Mouse (Mus musculus) right cerebral cortex, postnatal 10 days (tissue): ENCODE measurements at regions not wholly inside any gene's neighbourhood (a gene's known extent, or its start where the extent isn't known, plus 50 kb on each side); places are given as distances from the start of the nearest gene placed in this dataset.

Experiments used
- DNase-seq, 2 experiments: peaks; one replicate each; pipeline ENCODE4 v3.0.0; 2021; ENCODE audit warnings: low spot score in 2 of 2

DNA sequence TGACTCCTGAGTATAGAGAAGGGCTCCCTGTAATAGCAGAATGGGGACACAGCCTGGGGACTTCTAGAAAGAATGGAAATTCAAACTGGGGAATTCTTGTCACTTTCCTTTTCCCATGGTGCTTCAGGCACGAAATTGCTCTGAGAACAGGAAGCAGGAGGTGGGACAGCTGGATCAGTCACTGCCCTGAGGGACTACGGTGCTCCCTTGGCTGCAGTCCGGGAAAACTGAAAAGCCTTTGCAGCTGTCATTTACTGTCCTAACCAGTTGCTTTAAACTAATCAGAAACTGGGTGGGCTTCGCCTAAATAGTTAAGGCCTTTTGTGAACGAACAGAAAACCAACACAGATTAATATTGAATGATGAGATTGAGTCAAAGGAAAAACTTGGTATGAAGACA is 237.9 kb downstream of the Cbln4 start:
- DNase-seq, result no peak

- DNase-seq, result peak; percentile 36 to 37
Observed at GRCm38 (mm10) chr2:171800511-171801268, 242.6 kb downstream of the Cbln4 start.

DNA sequence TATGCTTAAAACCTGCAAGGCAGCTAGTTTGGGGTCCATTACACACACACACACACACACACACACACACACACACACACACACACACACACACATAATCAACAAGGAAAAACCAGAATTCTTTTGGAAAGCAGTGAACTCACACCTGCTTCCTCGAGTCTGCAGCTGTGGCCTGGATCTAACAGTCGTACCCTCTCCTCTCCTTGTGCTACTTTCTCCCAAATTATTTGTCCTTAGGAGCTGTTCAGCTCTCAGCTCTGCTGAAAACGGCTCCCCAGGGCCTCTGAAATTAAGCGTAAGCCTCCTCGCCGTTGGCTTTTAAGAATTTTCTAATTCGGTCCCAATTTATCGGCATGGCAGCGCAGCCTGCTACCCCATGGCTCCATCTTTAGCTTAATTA is 243.9 kb downstream of the Cbln4 start:
- no peak for DNase-seq

DNA sequence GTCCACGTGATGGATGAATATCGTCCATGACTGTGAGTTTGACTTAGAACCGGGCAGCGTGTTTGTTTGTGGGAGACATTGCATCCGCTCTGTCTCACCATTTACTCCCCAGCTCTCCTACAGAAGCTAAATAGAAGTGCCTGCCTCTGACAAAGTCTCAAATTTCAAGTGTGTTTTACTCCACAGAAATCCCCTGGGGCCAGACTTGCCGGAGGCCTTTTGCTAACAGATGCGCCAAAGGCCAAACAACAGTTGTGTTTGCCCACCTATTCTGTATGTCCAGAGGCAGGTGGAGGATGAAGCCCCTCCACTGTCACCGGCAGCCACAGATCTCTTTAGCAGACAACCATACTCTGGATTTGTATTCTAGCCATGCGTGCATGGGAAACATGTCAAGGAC is 252.6 kb downstream of the Cbln4 start:
- no peak for DNase-seq

DNA sequence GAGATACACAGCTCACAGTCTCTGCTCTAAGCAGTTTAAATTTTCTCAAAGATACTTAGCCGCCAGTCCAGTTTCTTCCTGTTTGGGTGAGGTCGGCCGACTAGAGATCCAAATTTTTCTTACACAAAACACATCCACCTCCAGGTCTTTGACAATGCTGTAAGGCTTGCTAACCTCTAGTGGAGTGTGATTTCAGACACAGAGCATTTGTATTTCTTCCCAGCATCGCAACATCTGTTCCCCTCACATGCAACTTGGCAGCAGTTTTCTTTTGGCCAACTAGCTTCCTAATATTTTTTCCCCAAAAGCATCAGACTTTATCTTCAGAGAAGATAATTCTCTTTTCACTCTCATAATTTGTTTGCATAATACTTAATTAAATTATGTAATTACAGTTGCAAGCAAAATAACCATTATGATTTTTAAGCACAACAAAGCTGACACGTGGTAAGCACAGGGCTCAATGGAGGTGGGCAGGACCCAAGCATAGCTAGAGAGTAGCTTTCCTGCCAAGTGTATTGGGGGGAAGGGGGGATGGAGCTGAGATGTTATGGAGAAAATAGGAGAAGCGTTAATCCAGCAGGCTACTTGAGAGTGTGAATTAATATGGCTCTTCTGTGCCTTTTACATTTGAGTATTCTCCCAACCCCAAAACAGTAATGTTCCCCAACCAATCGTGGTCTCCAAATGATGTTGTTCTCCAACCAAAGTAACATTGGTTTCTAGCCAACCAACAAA is 276.9 kb downstream of the Cbln4 start:
- no peak for DNase-seq

DNA sequence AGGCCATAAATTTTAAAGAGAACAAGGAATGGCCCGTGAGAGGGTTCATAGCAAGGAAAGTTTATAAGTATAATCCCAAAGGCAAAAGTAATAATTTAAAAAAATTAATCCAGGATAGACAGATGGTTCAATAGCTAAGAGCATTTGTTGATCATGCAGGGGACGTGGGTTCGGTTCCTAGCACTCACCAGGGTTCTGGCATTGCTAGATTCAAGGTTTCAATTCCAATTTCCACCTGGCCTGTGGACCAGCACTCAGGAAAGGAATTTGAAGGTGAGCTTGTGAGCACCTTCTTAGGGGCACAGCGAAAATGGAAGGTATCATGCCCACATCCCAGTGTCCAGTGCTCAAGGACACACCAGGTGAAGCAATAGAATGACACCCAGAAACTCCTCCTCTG is 278.2 kb downstream of the Cbln4 start:
- DNase-seq, result no peak

DNA sequence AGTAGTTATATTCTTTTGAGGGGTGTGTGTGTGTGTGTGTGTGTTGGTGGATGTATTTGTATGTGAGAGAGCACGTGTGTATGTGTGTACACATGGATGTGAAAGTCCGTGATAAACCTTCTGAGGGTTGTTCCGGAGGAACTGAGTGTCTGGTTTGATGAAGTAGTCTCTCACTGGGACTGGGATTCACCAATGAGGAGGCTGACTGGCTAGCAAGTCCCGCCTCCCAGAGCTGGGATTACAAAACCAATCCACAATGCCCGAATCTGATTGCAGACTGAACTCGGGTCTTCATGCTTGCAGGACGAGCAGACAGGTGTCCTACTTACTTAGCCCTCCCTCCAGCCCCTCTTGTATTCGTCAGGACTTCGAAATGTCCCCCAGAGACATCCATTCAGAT is 289.8 kb downstream of the Cbln4 start:
- no peak for DNase-seq

DNA sequence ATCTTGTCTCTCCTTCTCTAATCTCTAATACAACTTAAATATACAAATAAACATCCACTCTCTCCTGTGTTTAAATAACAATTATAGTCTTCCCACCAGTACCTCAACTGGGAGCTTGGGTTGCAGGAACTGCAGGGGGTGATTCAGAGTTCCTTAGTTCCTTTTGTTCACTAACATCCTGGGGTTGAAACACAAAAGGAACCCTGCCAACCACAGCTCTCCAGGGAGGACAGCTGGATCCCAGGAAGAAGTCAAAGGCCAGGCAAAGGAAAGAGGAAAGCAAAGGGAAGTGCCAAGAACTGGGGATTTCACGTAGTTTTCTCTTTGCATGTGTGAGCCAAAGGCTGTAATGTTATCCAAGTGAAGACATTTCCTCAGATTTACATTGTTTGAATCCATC is 296.1 kb downstream of the Cbln4 start:
- no peak for DNase-seq

DNA sequence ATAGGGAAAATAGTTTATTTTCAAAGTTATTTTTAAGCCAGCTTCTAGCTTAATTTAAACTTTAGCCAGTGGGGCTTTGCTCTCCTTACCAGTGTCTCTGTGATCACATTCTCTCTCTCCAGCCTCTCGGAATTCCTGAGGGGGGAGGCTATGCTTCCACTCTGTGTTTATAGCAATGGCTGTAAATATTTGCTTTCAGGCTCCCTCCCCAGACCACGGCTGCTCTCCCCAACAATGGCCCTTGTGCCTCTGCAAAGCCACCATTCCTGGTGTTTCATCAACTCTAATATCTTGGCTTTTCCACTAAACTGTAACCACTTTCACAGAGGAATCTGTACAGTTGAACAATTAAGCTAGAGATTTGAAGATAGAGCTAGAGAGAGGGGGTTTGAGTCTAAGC is 300.2 kb downstream of the Cbln4 start:
- no peak for DNase-seq

DNA sequence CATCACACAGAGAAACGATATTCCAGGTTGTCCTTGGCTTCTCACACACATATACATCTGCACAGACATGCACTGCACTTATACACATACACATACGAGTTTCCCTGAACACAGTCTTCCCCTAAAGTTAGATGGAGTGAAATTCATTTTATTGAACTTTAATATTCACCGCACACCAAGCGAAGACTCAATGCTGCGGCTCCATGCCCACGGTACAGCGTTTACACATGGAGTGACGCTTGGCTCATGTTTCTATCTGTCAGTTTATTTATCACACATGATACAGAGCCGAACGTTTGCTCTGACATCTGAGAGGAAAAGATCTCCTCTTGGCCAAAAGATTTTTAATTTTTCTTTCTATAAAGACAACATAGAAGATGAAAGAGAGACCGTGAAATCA is 300.6 kb downstream of the Cbln4 start:
- no peak for DNase-seq

DNA sequence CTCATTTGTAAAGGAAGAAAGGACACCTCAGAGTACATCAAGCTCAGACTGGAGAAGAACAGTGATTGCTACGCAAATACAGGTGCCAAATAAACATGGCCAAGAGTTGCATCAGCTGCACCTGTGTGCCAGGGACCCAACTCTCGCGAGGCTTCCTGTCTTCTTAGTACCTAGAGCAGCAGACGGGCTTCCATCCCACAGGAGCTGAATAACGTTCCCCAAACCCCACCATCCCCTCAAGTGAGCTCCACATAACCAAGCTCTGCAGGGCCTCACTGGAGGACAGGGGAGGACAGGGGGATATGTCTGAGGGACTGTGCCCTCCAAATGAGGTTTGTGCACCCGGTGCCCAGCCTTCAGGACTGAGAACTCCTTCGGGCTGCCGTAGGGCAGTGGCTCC is 305.5 kb downstream of the Cbln4 start:
- no peak for DNase-seq

GRCm38 (mm10) chr2:171735061-171735490 is 308.2 kb downstream of the Cbln4 start:
- no peak for DNase-seq

GRCm38 (mm10) chr2:171734634-171734987 is 308.7 kb downstream of the Cbln4 start:
- DNase-seq, result no peak

GRCm38 (mm10) chr2:171733965-171734633 is 309.2 kb downstream of the Cbln4 start:
- no peak for DNase-seq

DNA sequence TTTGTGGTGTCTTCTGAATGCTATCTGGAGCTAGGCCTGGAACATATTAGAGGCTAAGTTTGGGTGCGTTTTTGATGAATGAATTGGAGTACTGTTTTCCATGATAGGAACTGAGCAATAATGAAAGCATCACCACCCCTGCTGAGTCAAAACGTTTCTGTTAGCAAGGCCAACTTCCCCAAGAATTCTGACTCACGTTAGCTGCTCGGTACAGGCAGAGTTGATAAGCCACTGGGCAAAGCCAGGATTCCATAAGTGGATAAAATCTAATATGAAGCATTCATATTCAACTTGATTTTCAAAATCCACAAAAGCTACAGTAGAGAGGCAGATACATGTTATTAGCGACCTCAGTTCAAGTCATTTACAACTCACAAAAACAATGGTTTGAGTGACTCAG is 324.0 kb downstream of the Cbln4 start:
- no peak for DNase-seq

DNA sequence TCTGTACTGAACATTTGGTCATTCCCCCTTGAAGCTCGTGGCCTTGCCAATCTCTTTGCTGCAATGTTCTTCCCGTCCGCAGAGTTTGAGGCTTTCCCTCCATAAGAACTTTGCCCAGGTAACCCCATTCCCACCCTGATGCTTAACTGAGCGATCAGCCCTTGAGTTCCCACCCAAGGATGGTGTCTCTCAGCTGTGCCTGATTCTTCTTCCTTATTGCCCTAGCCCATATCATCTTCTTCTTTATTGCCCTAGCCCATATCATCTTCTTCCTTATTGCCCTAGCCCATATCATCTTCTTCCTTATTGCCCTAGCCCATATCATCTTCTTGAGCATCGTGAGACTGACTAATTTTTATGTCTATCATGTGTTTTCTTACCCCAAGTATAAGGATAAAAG is 324.4 kb downstream of the Cbln4 start:
- DNase-seq, result no peak

DNA sequence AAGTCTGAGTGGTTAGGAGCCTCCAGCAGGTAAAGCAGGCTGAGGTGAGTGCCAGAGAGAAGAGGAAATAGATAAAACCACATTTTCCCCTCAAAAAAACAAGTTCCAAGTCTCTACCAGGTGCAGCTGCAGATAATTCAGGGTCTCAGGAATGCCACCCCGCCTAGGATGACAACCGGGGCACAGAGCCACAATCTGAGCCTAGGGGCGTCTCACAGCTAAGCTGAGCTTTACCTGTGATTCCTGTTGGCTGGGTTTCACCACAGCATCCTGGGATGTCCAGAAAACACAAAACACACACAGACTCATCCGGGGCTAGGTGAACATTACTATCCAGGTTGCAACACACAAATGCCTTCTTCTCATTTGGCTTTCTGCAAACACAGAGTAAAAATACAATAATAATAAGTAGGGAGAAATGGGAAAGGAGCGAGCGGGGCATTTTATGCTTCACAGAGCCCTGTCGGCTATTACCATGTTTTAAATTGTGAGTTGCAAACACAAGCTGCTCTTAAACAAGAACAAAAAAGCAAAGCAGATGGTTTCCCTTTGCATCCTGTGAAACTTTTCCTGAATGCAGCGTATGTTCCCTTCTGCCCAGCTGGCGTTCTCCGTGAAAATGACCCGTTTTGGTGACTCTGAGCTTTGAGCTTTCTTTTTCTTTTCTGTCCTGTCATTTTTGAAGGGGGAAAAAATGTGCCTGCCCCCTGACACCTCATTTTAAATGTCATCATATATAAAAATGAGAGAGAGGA is 330.3 kb downstream of the Cbln4 start:
- DNase-seq, result peak; percentile 62 to 70

GRCm38 (mm10) chr2:171693526-171693925 is 349.7 kb downstream of the Cbln4 start:
- no peak for DNase-seq

- no peak for DNase-seq
Observed at GRCm38 (mm10) chr2:171690781-171691180, 352.5 kb downstream of the Cbln4 start.

GRCm38 (mm10) chr2:171689102-171689501 is 354.2 kb downstream of the Cbln4 start:
- no peak for DNase-seq

- DNase-seq, result no peak
Observed at GRCm38 (mm10) chr2:171677998-171678397, 365.3 kb downstream of the Cbln4 start.

DNA sequence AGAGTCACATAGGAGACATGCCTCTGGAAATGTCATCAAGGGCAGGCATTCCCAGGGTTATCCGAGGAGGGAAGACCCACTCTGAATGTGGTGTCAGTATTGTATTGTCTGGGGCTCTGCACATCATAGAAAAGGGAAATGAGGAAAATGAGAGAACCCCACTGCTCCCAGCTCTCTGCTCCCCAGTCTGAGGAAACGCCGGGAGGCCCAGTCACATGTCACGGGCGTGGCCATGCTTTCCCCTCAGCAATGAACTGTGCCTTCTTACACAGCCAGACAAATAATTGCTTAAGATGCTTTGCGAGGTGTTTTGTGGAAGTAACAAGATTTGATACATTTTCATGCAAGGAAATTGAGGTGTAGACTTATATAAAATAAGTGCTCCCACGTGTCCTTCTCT is 366.1 kb downstream of the Cbln4 start:
- DNase-seq, result no peak
